Mouse (Mus musculus) lung, embryonic 14.5 days (tissue): Measurements from ENCODE around the gene Ttc30a2. TPM values are rescaled to one million over a fixed set of nuclear protein-coding genes. Genes with fewer than 3 reads are reported as not detected.
"Not testable (repeated sequence)": the region's sequence is repeated elsewhere in the genome, so short reads cannot be mapped to it uniquely, and the experiment has no call there.

Source experiments
- ATAC-seq: fragments of 200-750 bp; cut with Nextera tagmentation; 2 replicates; pipeline ENCODE4 v1.8.0; 2017; ENCODE audit warnings: mild to moderate bottlenecking, moderate TSS enrichment, moderate library complexity; ENCODE audit not compliant: insufficient read depth
- DNase-seq: peaks from one replicate; pipeline ENCODE4 v3.0.0-alpha.2; 2015
- H3K27ac ChIP-seq: fragments of 300-500 bp; sonication (generic); 2 replicates; pipeline ENCODE4 v1.5.1; 2014; ENCODE audit warnings: low read depth, mild to moderate bottlenecking, moderate library complexity
- H3K27me3 ChIP-seq: fragments of 300-500 bp; sonication (generic); 2 replicates; pipeline ENCODE4 v1.6.1; 2014; ENCODE audit warnings: low read length, control low read depth; ENCODE audit not compliant: insufficient read depth
- H3K36me3 ChIP-seq: fragments of 300-500 bp; sonication (generic); 2 replicates; pipeline ENCODE4 v1.6.1; 2014; ENCODE audit warnings: control low read depth; ENCODE audit not compliant: insufficient read depth
- H3K4me1 ChIP-seq: fragments of 300-500 bp; sonication (generic); 2 replicates; pipeline ENCODE4 v1.6.1; 2014; ENCODE audit warnings: antibody characterized with exemption, control low read depth; ENCODE audit not compliant: insufficient read depth
- H3K4me2 ChIP-seq: fragments of 300-500 bp; sonication (generic); 2 replicates; pipeline ENCODE4 v1.6.1; 2014; ENCODE audit warnings: mild to moderate bottlenecking
- H3K4me3 ChIP-seq: fragments of 300-500 bp; sonication (generic); 2 replicates; pipeline ENCODE4 v1.5.1; 2014; ENCODE audit warnings: low read depth, low read length
- H3K9ac ChIP-seq: fragments of 300-500 bp; sonication (generic); 2 replicates; pipeline ENCODE4 v1.6.1; 2014
- H3K9me3 ChIP-seq: fragments of 300-500 bp; sonication (generic); 2 replicates; pipeline ENCODE4 v1.6.1; 2016; ENCODE audit warnings: low read depth, low read length, control low read depth
- CTCF ChIP-seq: IDR thresholded peaks from 2 replicates; pipeline ENCODE4 v1.5.1; 2016; ENCODE audit warnings: antibody characterized with exemption, low read depth
- WGBS: fragments of 180-500 bp; shearing (Covaris S2); extraction: QIAGEN DNeasy Blood & Tissue Kit; methylation state at CpG from one replicate; pipeline ENCODE4 v1.1.7; 2014; 5-methylcytosine and 5-hydroxymethylcytosine counted together
- polyA plus RNA-seq: library from polyadenylated mRNA; unstranded; fragments of >200 nt; fragmentation: Nextera tagmentation; extraction: Ambion mirVana; gene quantifications from 2 replicates; pipeline ENCODE4 v1.2.1, GENCODE M21; 2014

Gene Ttc30a2
- polyA plus RNA-seq, result 0.14 and 0.33 TPM in 2 replicates

- H3K27me3 ChIP-seq, H3K4me3 ChIP-seq, H3K9me3 ChIP-seq, H3K36me3 ChIP-seq, H3K4me1 ChIP-seq, H3K4me2 ChIP-seq, H3K27ac ChIP-seq, H3K9ac ChIP-seq: not testable (repeated sequence)
- WGBS, result 26% methylated on average over 17 of the region's 24 CpGs
- peak; percentile 19; the same call in 1 of the 2 replicates for ATAC-seq
- peak; percentile 72 for DNase-seq
These were observed at the start of gene Ttc30a2 for GRCm38 (mm10) chr2:75977752-75978368. TSS of gene Ttc30a2 (minus strand) at chr2:75978170.

GRCm38 (mm10) chr2:76016890-76017289, 38.9 kb upstream of the Ttc30a2 start:
- H3K27me3 ChIP-seq, result no peaks in the 10 kb centered on the region
- no peaks in the 10 kb centered on the region for H3K4me1 ChIP-seq
- WGBS, result 9% methylated on average over 7 of the region's 7 CpGs
- H3K36me3 ChIP-seq, result no peaks in the 10 kb centered on the region
- no peaks in the 10 kb centered on the region for H3K9me3 ChIP-seq
- no peak overlapping the region for H3K4me2 ChIP-seq
- peak; percentile 23 for DNase-seq
- H3K4me3 ChIP-seq, result no peak overlapping the region
- TF ChIP-seq CTCF, result no peak
- no peak overlapping the region for H3K27ac ChIP-seq
- no peak for ATAC-seq
- H3K9ac ChIP-seq, result no peak overlapping the region

GRCm38 (mm10) chr2:76016136-76016535, 38.2 kb upstream of the Ttc30a2 start:
- ATAC-seq (no peak), DNase-seq (no peak)
- WGBS, result 78% methylated on average over 8 of the region's 8 CpGs
- Histone ChIP-seq H3K27ac (no peak overlapping the region), H3K9me3 (no peaks in the 10 kb centered on the region), H3K4me3 (no peak overlapping the region), H3K4me1 (no peaks in the 10 kb centered on the region), H3K36me3 (no peaks in the 10 kb centered on the region), H3K4me2 (no peak overlapping the region), H3K27me3 (no peaks in the 10 kb centered on the region), H3K9ac (no peak overlapping the region)
- no peak for TF ChIP-seq CTCF

GRCm38 (mm10) chr2:76015460-76015859, 37.5 kb upstream of the Ttc30a2 start:
- Histone ChIP-seq H3K27ac (no peak overlapping the region), H3K4me3 (no peak overlapping the region), H3K4me1 (no peaks in the 10 kb centered on the region), H3K36me3 (no peaks in the 10 kb centered on the region), H3K9ac (no peak overlapping the region), H3K4me2 (no peak overlapping the region), H3K9me3 (no peaks in the 10 kb centered on the region), H3K27me3 (no peaks in the 10 kb centered on the region)
- 87% methylated on average over 7 of the region's 7 CpGs for WGBS
- no peak for TF ChIP-seq CTCF
- ATAC-seq (no peak), DNase-seq (no peak)

- WGBS, result 74% methylated on average over 3 of the region's 3 CpGs
- no peak overlapping the region for H3K4me3 ChIP-seq
- DNase-seq (no peak), ATAC-seq (no peak)
- no peaks in the 10 kb centered on the region for H3K27me3 ChIP-seq
- no peak for TF ChIP-seq CTCF
- H3K36me3 ChIP-seq, result no peaks in the 10 kb centered on the region
- no peak overlapping the region for H3K9ac ChIP-seq
- no peak overlapping the region for H3K4me2 ChIP-seq
- H3K27ac ChIP-seq, result no peak overlapping the region
- no peaks in the 10 kb centered on the region for H3K9me3 ChIP-seq
- H3K4me1 ChIP-seq, result no peaks in the 10 kb centered on the region
These were observed 36.7 kb upstream of the Ttc30a2 start for GRCm38 (mm10) chr2:76014659-76015058.

GRCm38 (mm10) chr2:76006194-76006593, 28.2 kb upstream of the Ttc30a2 start:
- WGBS, result 10% methylated on average over 4 of the region's 4 CpGs
- ATAC-seq, result no peak

GRCm38 (mm10) chr2:76002899-76003298, 24.9 kb upstream of the Ttc30a2 start:
- Histone ChIP-seq H3K9me3 (no peaks in the 10 kb centered on the region), H3K36me3 (no peaks in the 10 kb centered on the region), H3K4me2 (no peak overlapping the region), H3K4me3 (no peak overlapping the region), H3K9ac (no peak overlapping the region), H3K27me3 (no peaks in the 10 kb centered on the region), H3K4me1 (peaks cover 8% of the 10 kb centered on the region; the same call in 1 of the 2 replicates), H3K27ac (no peak overlapping the region)
- ATAC-seq, result no peak
- TF ChIP-seq CTCF, result no peak
- DNase-seq, result no peak
- 26% methylated on average over 9 of the region's 9 CpGs for WGBS

More at GRCm38 (mm10) chr2:76006194-76006593, 28.2 kb upstream of the Ttc30a2 start:
- no peaks in the 10 kb centered on the region for H3K36me3 ChIP-seq
- H3K4me2 ChIP-seq, result no peak overlapping the region
- no peak overlapping the region for H3K4me3 ChIP-seq
- no peak for DNase-seq
- TF ChIP-seq CTCF, result no peak
- no peak overlapping the region for H3K9ac ChIP-seq
- no peaks in the 10 kb centered on the region for H3K27me3 ChIP-seq
- H3K4me1 ChIP-seq, result no peaks in the 10 kb centered on the region
- no peaks in the 10 kb centered on the region for H3K9me3 ChIP-seq
- H3K27ac ChIP-seq, result no peak overlapping the region
